22 mouse cellular contexts compared by ENCODE assay signal in genomic region chr5:88950337-88950736, GRCm38 (mm10).
DNase-seq lines count a peak whose midpoint lies in the region; ATAC-seq and TF ChIP-seq lines count a peak whose summit lies in the region.
"Had no signal": no experiment of that assay in that cellular context is flagged by ENCODE, and none has a peak within 500 bp of the region (broad histone marks: within the 10 kb centered on the region; RNA-seq: fewer than 3 reads in every experiment).

No protein-coding gene starts in this region.

- H3K9ac ChIP-seq in forebrain, embryonic 14.5 days (ENCODE audit: low read length), result no peak overlapping the region
- H3K9ac ChIP-seq: embryonic facial prominence, embryonic 12.5 days; heart, embryonic 12.5 days; hindbrain, embryonic 12.5 days; kidney, embryonic 15.5 days; liver, embryonic 15.5 days had no signal

- no peak overlapping the region for H3ac ChIP-seq in myocyte (ENCODE audit: control insufficient read depth, insufficient read length)

- H3K9me3 ChIP-seq in forebrain, embryonic 14.5 days (replicated peaks; ENCODE audit: control insufficient read depth, low read length), result no peaks in the 10 kb centered on the region
- no peaks in the 10 kb centered on the region for H3K9me3 ChIP-seq in forebrain, embryonic 10.5 days
- H3K9me3 ChIP-seq: embryonic facial prominence, embryonic 12.5 days; heart, embryonic 12.5 days; hindbrain, embryonic 12.5 days; kidney, embryonic 15.5 days; limb, embryonic 10.5 days; liver, embryonic 15.5 days had no signal

- WGBS in forebrain, embryonic 14.5 days, result 89% methylated on average over 7 of the region's 7 CpGs
- 91% methylated on average over 7 of the region's 7 CpGs for WGBS in forebrain, embryonic 10.5 days

- H3K36me3 ChIP-seq in forebrain, embryonic 14.5 days (ENCODE audit: control insufficient read depth, insufficient read depth, low read length), result no peaks in the 10 kb centered on the region
- peaks cover 5% of the 10 kb centered on the region; the same call in 1 of the 2 replicates for H3K36me3 ChIP-seq in forebrain, embryonic 10.5 days (replicated peaks)
- H3K36me3 ChIP-seq in myocyte (ENCODE audit: control insufficient read depth, insufficient read depth), result no peaks in the 10 kb centered on the region
- H3K36me3 ChIP-seq: embryonic facial prominence, embryonic 12.5 days; hindbrain, embryonic 12.5 days; kidney, embryonic 15.5 days; liver, embryonic 15.5 days had no signal

- TF ChIP-seq POLR2A in myocyte (IDR thresholded peaks at IDR 0.05; ENCODE audit: insufficient read length, low read depth), result no peak

- H3K4me1 ChIP-seq in forebrain, embryonic 14.5 days (ENCODE audit: control insufficient read depth, insufficient read depth, low read length), result no peaks in the 10 kb centered on the region
- peaks cover 7% of the 10 kb centered on the region for H3K4me1 ChIP-seq in forebrain, embryonic 10.5 days
- H3K4me1 ChIP-seq: embryonic facial prominence, embryonic 12.5 days; heart, embryonic 12.5 days; hindbrain, embryonic 12.5 days; kidney, embryonic 15.5 days; limb, embryonic 10.5 days had no signal

- no peak overlapping the region for H3K27ac ChIP-seq in forebrain, embryonic 14.5 days (ENCODE audit: low read depth, low read length)
- H3K27ac ChIP-seq in forebrain, embryonic 10.5 days, result no peak overlapping the region
- H3K27ac ChIP-seq: embryonic facial prominence, embryonic 12.5 days; hindbrain, embryonic 12.5 days; kidney, embryonic 15.5 days; limb, embryonic 10.5 days; liver, embryonic 15.5 days had no signal

- ATAC-seq in forebrain, embryonic 14.5 days, result peak; percentile 53; the same call in 1 of the 2 replicates
- ATAC-seq in megakaryocyte, adult 5-6 weeks (ENCODE audit: poor library complexity, severe bottlenecking), result no peak
- ATAC-seq: midbrain, embryonic 16.5 days had no signal

- no peak overlapping the region for H3K4me3 ChIP-seq in forebrain, embryonic 14.5 days (ENCODE audit: low read depth, low read length)
- H3K4me3 ChIP-seq in forebrain, embryonic 10.5 days, result no peak overlapping the region
- H3K4me3 ChIP-seq in myocyte, result no peak overlapping the region
- H3K4me3 ChIP-seq: embryonic facial prominence, embryonic 12.5 days; heart, embryonic 12.5 days; hindbrain, embryonic 12.5 days; kidney, embryonic 15.5 days; limb, embryonic 10.5 days; liver, embryonic 15.5 days had no signal

- peak; percentile 57 for DNase-seq in forebrain, embryonic 14.5 days (ENCODE audit: low spot score)
- DNase-seq in forebrain, embryonic 10.5 days (ENCODE audit: extremely low spot score, low spot score), result no peak
- DNase-seq in layer of hippocampus, adult 9-11 months, result peak; percentile 54
- DNase-seq in layer of hippocampus, adult 8-10 months (ENCODE audit: low spot score in 2 of 2), result no peak
- peak; percentile 82 for DNase-seq in brain, adult 2 months (ENCODE audit: low read depth, low spot score)
- DNase-seq: adrenal gland, postnatal 14 days; gastrocnemius, postnatal 10 days; heart, adult 18-20 months; heart, postnatal 10 days; kidney, adult 11 months; kidney, postnatal 4 days; liver; thymus, postnatal 25 days had no signal

- no peaks in the 10 kb centered on the region for H3K27me3 ChIP-seq in forebrain, embryonic 14.5 days (replicated peaks; ENCODE audit: control insufficient read depth, insufficient read depth, low read length)
- H3K27me3 ChIP-seq in forebrain, embryonic 10.5 days (ENCODE audit: poor library complexity, severe bottlenecking), result no peaks in the 10 kb centered on the region
- no peaks in the 10 kb centered on the region for H3K27me3 ChIP-seq in myocyte (ENCODE audit: control insufficient read depth, insufficient read depth, insufficient read length)
- H3K27me3 ChIP-seq: embryonic facial prominence, embryonic 12.5 days; heart, embryonic 12.5 days; hindbrain, embryonic 12.5 days; kidney, embryonic 15.5 days; liver, embryonic 15.5 days had no signal

- no peak overlapping the region for H3K4me2 ChIP-seq in forebrain, embryonic 14.5 days (ENCODE audit: low read length)
- H3K4me2 ChIP-seq in myocyte (ENCODE audit: low read depth), result no peak overlapping the region
- H3K4me2 ChIP-seq: embryonic facial prominence, embryonic 12.5 days; heart, embryonic 12.5 days; hindbrain, embryonic 12.5 days; kidney, embryonic 15.5 days; liver, embryonic 15.5 days had no signal

- no peaks in the 10 kb centered on the region for H3K79me2 ChIP-seq in myocyte (ENCODE audit: control insufficient read depth, insufficient read depth)

TF ChIP-seq in myocyte, 11 proteins besides CTCF, POLR2A, EP300 and RAD21:
- TF ChIP-seq TCF12 (IDR thresholded peaks at IDR 0.05; ENCODE audit: insufficient read depth, poor library complexity, severe bottlenecking), result peak; percentile 4
- TF ChIP-seq CEBPB (IDR thresholded peaks at IDR 0.05; ENCODE audit: insufficient read depth, poor library complexity, severe bottlenecking), result no peak
- peak in 1 of 3 experiments; percentile 35 for TF ChIP-seq MYOG (IDR thresholded peaks at IDR 0.05; ENCODE audit: control insufficient read depth in 1 of 3, insufficient read depth in 1 of 3, insufficient read length in 2 of 3, low read depth in 2 of 3)
- TF ChIP-seq MYOD1 (IDR thresholded peaks at IDR 0.05; ENCODE audit: control insufficient read depth in 1 of 3, insufficient read length in 2 of 3, low read depth in 2 of 3), result peak in 1 of 3 experiments; percentile 16

Comparison
In these comparisons a context has a peak if more than half of its experiments do, and no peak if none do; other contexts are left out.
1. DNase-seq: peak in forebrain, embryonic 14.5 days (single experiment), layer of hippocampus, adult 9-11 months (single experiment) and brain, adult 2 months (single experiment); none in forebrain, embryonic 10.5 days (single experiment) and layer of hippocampus, adult 8-10 months (0 of 2).